Mouse (Mus musculus): ENCODE data around the gene Bicd2.
"Not testable (repeated sequence)": the region's sequence is repeated elsewhere in the genome, so short reads cannot be mapped to it uniquely, and the experiment has no call there.

Gene Bicd2

DNA sequence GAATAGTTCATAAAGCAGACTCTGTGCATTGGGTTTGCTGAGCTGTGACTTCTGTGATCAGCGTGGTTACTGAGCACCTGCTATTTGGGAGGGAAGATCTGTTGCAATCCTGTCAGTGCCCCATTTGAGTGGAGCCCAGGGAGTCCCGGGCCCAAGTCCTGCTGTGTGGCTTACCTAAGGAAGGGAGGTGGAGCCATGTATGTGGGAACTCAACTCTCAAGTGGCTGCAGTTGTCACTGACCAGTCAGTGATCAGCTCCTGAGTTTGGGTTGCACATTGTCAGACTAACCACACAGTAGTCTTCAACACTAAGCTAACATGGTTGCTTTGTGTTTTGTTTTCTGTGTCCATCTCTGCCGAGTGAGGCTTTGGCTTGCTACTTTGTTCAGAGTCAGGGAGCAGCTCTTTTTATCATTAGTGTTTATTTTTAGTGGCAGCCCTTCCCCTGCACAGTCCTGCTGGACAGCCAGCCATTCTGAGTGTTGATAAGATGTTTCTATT lies 19.6 kb downstream of the Bicd2 start:
- no peak for DNase-seq (ENCODE audit: low read depth, low spot score)

DNA sequence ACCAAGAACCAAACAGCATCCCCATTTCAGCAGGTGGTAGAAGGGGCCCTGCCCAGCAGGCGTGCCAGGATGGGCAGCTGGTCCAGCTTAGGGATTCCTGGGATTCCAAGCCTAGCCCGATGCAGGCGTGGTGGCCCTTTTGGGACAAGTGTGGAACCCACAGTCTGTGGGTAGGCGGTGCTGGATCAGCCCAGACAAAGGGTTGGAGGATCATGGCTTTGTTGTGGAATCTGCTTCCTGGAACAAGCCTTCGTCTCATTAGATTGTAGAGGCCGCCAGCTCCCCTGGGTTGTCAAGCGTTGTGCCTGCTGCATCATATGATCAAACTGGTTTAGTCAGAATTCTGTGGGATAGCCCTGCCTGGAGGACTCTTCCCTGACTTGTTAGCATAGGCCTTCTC lies 21.0 kb downstream of the Bicd2 start:
- no peak for DNase-seq (ENCODE audit: low read depth, low spot score)

GRCm38 (mm10) chr13:49362804-49363203 lies 21.4 kb downstream of the Bicd2 start:
- no peak for DNase-seq (ENCODE audit: low read depth, low spot score)

GRCm38 (mm10) chr13:49364716-49365115 lies 23.3 kb downstream of the Bicd2 start:
- DNase-seq (ENCODE audit: low read depth, low spot score) = peak; percentile 86

DNA sequence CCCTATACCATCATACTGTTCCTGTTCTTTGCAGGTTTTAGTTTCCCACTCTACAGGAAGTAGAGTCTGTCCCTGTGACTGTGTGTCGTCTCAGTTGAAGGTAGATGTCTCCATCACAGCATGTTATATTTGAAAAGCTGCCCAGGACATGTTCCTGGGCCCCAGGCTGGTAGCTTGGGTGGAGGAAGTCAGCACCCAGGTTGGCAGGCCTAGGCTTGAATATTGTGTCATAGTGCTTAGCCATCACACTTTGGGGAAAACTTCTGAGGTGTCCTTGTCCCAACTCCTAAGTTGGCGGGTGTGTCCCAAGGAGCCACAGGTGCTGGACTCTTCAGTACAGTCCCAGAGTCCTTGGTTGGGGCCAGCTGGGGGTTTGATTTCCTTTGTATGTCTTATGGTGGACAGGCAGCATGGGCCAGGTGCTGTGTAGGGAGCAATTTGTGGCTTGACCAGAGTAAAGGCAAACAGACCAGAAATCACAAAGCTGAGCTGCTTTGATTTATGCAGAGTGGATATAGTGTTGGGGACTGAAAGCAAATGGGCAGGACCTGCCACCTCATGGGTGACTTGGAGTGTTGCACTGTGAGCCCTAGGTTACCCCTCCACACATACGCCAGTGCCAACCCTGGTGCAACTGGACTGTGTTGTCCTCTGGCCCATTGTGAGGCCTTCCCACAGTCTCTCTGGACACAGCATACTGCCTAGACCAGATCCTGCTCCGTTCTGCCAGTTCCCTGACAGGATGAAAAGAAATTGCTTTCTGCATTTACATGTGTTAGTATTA lies 26.5 kb downstream of the Bicd2 start:
- DNase-seq (ENCODE audit: low read depth, low spot score) = no peak

GRCm38 (mm10) chr13:49369404-49369803 lies 28.0 kb downstream of the Bicd2 start:
- no peak for DNase-seq (ENCODE audit: low read depth, low spot score)

- DNase-seq (ENCODE audit: low read depth, low spot score) = not testable (repeated sequence)
These were observed 28.8 kb downstream of the Bicd2 start for GRCm38 (mm10) chr13:49370216-49370615.

GRCm38 (mm10) chr13:49370916-49371315 lies 29.5 kb downstream of the Bicd2 start:
- DNase-seq (ENCODE audit: low read depth, low spot score) = not testable (repeated sequence)

DNA sequence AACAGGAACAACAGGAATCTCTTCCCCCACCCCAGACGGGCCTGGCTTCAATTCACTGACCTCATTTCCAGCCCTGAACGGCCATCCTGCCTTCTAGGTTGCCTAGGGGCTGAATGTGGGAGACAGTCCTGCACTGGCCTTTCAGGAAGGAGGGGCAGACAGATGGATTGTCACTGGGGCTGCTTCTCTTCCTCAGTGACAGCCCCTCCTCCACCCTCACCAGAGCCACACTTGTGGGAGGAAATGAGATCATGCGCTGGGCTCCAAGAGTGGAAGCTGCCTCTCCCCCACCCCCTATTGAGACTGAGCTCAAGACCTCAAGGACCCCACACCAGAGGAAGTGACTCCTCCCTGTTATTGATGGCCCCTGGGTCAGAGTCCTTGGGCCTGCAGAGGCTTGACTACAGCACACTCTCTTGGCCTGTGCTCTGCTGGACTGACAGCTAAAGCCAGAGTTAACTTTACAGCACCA lies 30.1 kb downstream of the Bicd2 start:
- peak; percentile 64 for DNase-seq (ENCODE audit: low read depth, low spot score)

DNA sequence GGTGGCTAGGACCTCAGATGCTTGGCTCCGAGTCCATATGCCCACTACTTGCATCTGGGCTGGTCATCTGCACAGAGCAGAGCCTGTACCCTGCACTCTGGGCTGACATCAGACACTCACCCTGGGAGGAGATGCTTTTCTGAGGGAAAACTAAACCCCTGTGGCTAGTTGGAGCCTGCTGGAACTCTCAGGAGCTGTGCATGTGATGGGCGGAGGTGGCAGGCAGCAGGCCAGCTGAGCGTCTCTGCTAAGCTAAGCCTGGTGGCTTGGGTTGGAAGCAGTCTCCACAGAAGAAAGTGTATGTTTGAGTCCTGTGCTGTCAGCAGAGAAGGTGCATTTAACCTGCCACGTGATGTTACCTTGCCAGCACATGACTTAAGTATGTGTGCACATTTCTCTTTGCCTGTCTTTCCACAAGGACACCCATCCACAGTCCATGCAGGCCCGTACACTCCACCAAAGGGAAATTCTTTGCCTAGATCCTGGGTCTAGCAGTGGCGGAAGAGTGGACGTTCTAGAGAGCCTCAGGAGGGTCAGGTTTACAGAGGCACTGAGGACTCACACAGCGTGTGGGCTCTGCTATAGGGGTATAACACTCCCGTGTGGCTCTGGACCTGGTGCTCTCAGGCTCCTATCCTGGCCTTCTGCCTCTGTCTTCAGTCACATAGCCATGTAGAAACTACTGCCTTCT lies 31.1 kb downstream of the Bicd2 start:
- peak; percentile 58 for DNase-seq (ENCODE audit: low read depth, low spot score)

GRCm38 (mm10) chr13:49374304-49374703 lies 32.9 kb downstream of the Bicd2 start:
- no peak for DNase-seq (ENCODE audit: low read depth, low spot score)

GRCm38 (mm10) chr13:49374730-49375129 lies 33.3 kb downstream of the Bicd2 start:
- no peak for DNase-seq (ENCODE audit: low read depth, low spot score)

DNA sequence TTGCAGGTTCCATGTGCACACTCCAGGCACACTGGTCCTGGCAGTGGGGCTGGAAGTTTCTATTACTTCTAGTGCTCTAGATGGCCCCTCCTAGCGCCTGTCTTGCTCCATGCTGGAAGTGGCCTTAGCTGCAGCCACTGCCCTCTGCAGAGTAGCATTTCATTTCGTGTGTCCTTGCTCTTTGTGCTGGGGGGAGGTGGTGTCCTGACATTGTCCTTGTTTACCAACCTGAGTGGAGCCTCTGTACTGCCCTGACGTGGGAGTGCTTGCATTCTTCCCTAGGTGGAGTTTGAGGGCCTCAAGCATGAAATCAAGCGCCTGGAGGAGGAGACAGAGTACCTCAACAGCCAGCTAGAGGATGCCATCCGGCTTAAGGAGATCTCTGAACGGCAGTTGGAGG lies 36.2 kb downstream of the Bicd2 start:
- no peak for DNase-seq (ENCODE audit: low read depth, low spot score)

GRCm38 (mm10) chr13:49379301-49379700 lies 37.9 kb downstream of the Bicd2 start:
- DNase-seq (ENCODE audit: low read depth, low spot score) = no peak

- peak; percentile 82 for DNase-seq (ENCODE audit: low read depth, low spot score)
These were observed 39.8 kb downstream of the Bicd2 start for GRCm38 (mm10) chr13:49381230-49381629.

DNA sequence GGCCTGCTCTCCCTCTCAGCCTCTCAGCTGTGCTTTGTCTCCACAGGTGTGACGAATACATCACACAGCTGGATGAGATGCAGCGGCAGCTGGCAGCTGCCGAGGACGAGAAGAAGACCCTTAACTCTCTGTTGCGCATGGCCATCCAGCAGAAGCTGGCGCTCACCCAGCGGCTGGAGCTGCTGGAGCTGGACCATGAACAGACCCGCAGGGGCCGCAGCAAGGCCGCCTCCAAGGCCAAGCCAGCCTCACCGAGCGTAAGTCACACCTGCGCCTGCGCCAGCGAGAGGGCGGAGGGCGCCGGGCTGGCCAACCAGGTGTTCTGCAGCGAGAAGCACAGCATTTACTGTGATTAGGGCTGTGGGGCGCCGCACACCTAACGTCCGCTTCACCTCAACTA lies 41.6 kb downstream of the Bicd2 start:
- DNase-seq (ENCODE audit: low read depth, low spot score) = no peak

GRCm38 (mm10) chr13:49384751-49385463 lies 43.5 kb downstream of the Bicd2 start:
- no peak for DNase-seq (ENCODE audit: low read depth, low spot score)

GRCm38 (mm10) chr13:49391374-49391773 lies 50.0 kb downstream of the Bicd2 start:
- no peak for DNase-seq (ENCODE audit: low read depth, low spot score)

DNA sequence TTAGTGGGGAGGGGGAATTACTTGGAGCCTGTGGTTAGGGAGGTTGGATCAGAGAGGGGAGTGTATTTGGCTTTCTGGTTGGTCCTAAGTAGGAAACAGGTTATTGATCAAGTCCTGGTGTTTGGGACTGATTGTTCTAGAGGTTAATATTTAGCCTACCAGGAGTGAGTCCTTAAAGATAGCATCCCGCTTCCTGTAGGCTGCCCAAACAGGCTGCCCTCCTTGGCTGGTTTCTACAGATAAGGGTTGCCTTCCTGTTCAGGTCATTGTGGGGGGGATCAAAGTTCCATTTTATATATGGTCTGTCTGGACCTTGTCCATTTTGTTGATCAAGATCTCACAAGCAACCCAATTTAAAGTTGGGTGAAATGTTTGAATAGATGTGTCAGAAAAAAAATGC lies 52.2 kb downstream of the Bicd2 start:
- DNase-seq (ENCODE audit: low read depth, low spot score) = no peak

- DNase-seq (ENCODE audit: low read depth, low spot score) = no peak
These were observed 53.6 kb downstream of the Bicd2 start for GRCm38 (mm10) chr13:49394886-49395447.

- DNase-seq (ENCODE audit: low read depth, low spot score) = no peak
These were observed 55.4 kb downstream of the Bicd2 start for GRCm38 (mm10) chr13:49396798-49397197.

- DNase-seq (ENCODE audit: low read depth, low spot score) = no peak
These were observed 56.8 kb downstream of the Bicd2 start for GRCm38 (mm10) chr13:49398191-49398590.
